Mouse (Mus musculus) mouse embryonic stem cell (cell line): ENCODE data around the gene Brip1.
"Not testable (repeated sequence)": the region's sequence is repeated elsewhere in the genome, so short reads cannot be mapped to it uniquely, and the experiment has no call there.

ENCODE experiments used
- in situ Hi-C, 2 experiments: fragments of 300-500 bp; cut with MboI; formaldehyde crosslinking; loops; 1 replicate in 1 of 2; 3 replicates in 1 of 2; pipeline ENCODE4 v1.14.3; 2019 to 2020; ENCODE audit warnings: low sequenced_read_pairs in 2 of 2, low pct_unique_long_range_greater_than_20kb in 1 of 2, mixed read lengths in 1 of 2; ENCODE audit not compliant: unreplicated experiment in 1 of 2

Brip1 gene

GRCm38 (mm10) chr11:86201037-86201786, at the start of gene Brip1:
Gene Brip1, minus strand, starts transcription at chr11:86201193.
- in situ Hi-C loops: no loop called here

GRCm38 (mm10) chr11:86232446-86232845, 31.5 kb upstream of the Brip1 start:
- in situ Hi-C loops: no loop called here

GRCm38 (mm10) chr11:86231781-86232350, 30.9 kb upstream of the Brip1 start:
- in situ Hi-C loops: no loop called here

- in situ Hi-C loops: no loop called here
Measured at GRCm38 (mm10) chr11:86226646-86227180, 25.7 kb upstream of the Brip1 start.

- in situ Hi-C loops: no loop called here
Measured at GRCm38 (mm10) chr11:86225761-86226160, 24.8 kb upstream of the Brip1 start.

GRCm38 (mm10) chr11:86211803-86212202, 10.8 kb upstream of the Brip1 start:
- in situ Hi-C loops: no loop called here

GRCm38 (mm10) chr11:86209123-86209522, 8.1 kb upstream of the Brip1 start:
- in situ Hi-C loops: no loop called here

GRCm38 (mm10) chr11:86205876-86206275, 4.9 kb upstream of the Brip1 start:
- in situ Hi-C loops: no loop called here

GRCm38 (mm10) chr11:86205031-86205430, 4.0 kb upstream of the Brip1 start:
- in situ Hi-C loops: no loop called here

GRCm38 (mm10) chr11:86201901-86202675, 1.1 kb upstream of the Brip1 start:
- in situ Hi-C loops: no loop called here

GRCm38 (mm10) chr11:86200460-86201021, 452 bp downstream of the Brip1 start:
- in situ Hi-C loops: no loop called here

GRCm38 (mm10) chr11:86199733-86200132, 1.3 kb downstream of the Brip1 start:
- in situ Hi-C loops: no loop called here

- in situ Hi-C loops: not testable (repeated sequence)
Measured at GRCm38 (mm10) chr11:86185224-86185623, 15.8 kb downstream of the Brip1 start.

- in situ Hi-C loops: no loop called here
Measured at GRCm38 (mm10) chr11:86175833-86176232, 25.2 kb downstream of the Brip1 start.

- in situ Hi-C loops: loop anchor here (25.0 kb wide), 1 partner anchor 312 kb away; the partner anchor contains the start of gene Gm11444 (in 2 of the 2)
Measured at GRCm38 (mm10) chr11:86174173-86174572, 26.8 kb downstream of the Brip1 start.

- in situ Hi-C loops: loop anchor here (25.0 kb wide), 1 partner anchor 308 kb away; the partner anchor contains the start of gene Gm11444 (in 2 of the 2)
Measured at GRCm38 (mm10) chr11:86170743-86171142, 30.2 kb downstream of the Brip1 start.

GRCm38 (mm10) chr11:86160251-86160650, 40.7 kb downstream of the Brip1 start:
- in situ Hi-C loops: loop anchor here (25.0 kb wide), 1 partner anchor 298 kb away; the partner anchor contains the start of gene Gm11444 (in 2 of the 2)

GRCm38 (mm10) chr11:86158950-86159349, 42.0 kb downstream of the Brip1 start:
- in situ Hi-C loops: loop anchor here (25.0 kb wide), 1 partner anchor 297 kb away; the partner anchor contains the start of gene Gm11444 (in 2 of the 2)
